Comparison of ENCODE assay signal across 1 mouse cellular context in genomic region chr2:167689501-167690218, GRCm38 (mm10).
TF ChIP-seq lines count a peak whose summit lies in the region.

Gene Tmem189, minus strand, starts transcription at chr2:167689822.

TF ChIP-seq in MEL, 35 proteins besides CTCF, POLR2A, EP300 and RAD21 (continued from another document):
- no peak for TF ChIP-seq GATA1 (IDR thresholded peaks at IDR 0.05; ENCODE audit: low read depth, low read length)
- TF ChIP-seq NELFE (IDR thresholded peaks at IDR 0.05; ENCODE audit: low read depth, low read length) = peak; percentile 47
- peak; percentile 51 for TF ChIP-seq NRF1 (IDR thresholded peaks at IDR 0.05; ENCODE audit: insufficient read depth, low read depth, low read length, poor library complexity, severe bottlenecking)
- no peak for TF ChIP-seq UBTF (IDR thresholded peaks at IDR 0.05; ENCODE audit: borderline replicate concordance, insufficient read depth, low read depth, low read length)
- peak; percentile 63 for TF ChIP-seq TBP (IDR thresholded peaks at IDR 0.05; ENCODE audit: low read depth, low read length)
